Mouse (Mus musculus): ENCODE measurements around the gene Hnrnpr. TPM values are rescaled to one million over a fixed set of nuclear protein-coding genes. Genes with fewer than 3 reads are reported as not detected.

Hnrnpr gene
- total RNA-seq, 2 experiments from 2014 or later: 80.0 to 138 TPM

DNA sequence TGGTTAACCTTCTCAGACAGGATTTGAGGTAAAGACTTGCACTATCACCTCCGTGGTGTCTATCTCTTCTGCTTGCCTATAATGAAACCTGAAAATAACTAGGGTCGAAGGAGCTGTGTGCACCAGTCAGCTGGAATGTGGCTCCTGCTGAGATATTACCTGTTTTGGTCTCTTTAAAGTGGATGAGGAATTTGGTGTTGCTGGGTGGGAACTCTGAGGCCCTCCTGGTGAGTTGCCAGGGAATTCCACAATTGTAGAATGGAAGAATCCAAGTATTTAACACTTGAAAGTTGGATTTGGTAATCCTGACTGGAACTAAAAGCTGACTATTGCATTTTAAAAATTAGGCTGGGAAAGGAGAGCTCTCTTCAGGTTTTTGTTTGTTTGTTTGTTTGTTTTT lies 6.6 kb upstream of the Hnrnpr start:
- ATAC-seq (ENCODE audit: poor library complexity, severe bottlenecking): no peak

- no peak for ATAC-seq (ENCODE audit: poor library complexity, severe bottlenecking)
Measured at GRCm38 (mm10) chr4:136308355-136308754, 2.4 kb upstream of the Hnrnpr start.

DNA sequence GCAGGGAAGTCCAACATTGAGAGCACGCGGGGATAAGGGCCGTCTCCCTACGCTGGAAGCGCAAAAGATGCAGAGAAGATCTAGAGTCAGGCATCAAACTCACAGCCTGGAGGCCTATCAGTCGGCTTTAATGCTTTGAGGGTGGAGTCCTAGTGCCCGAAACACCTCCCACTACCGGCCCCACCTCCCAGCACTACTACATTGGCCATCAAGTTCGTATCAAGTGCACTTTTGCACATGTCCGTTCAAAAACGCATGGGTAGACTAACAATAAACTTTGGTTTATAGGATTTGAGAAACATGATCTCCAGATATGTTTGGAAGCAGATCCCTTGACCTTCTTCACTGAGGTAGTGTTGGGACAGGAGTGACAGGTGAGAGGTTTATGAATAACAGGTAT lies 962 bp upstream of the Hnrnpr start:
- peak; percentile 36; the same call in 1 of the 2 replicates for ATAC-seq (ENCODE audit: poor library complexity, severe bottlenecking)

- peak; percentile 20; the same call in 1 of the 2 replicates for ATAC-seq (ENCODE audit: poor library complexity, severe bottlenecking)
Measured at GRCm38 (mm10) chr4:136311042-136311999, 579 bp downstream of the Hnrnpr start.

DNA sequence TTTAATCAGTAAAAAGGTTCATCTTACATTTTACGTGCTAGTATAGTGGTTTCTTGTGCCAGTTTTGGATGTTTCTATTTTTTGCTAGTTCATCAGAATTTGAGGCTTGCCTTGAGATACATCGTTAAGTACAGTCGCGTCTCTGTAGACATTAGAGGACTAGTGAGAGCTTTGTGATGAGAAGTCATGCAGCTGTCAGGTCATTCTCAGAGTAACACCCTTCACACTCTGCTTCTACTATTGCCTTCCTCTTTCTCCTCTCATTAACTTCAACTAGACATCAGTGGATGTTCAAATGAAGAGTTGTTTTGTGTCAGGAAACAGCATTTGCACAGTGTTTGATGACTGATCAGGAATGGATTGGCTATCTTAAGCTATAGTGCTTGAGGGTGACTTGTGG lies 1.9 kb downstream of the Hnrnpr start:
- no peak for ATAC-seq (ENCODE audit: poor library complexity, severe bottlenecking)

- ATAC-seq (ENCODE audit: poor library complexity, severe bottlenecking): no peak
Measured at GRCm38 (mm10) chr4:136317667-136318066, 6.9 kb downstream of the Hnrnpr start.

DNA sequence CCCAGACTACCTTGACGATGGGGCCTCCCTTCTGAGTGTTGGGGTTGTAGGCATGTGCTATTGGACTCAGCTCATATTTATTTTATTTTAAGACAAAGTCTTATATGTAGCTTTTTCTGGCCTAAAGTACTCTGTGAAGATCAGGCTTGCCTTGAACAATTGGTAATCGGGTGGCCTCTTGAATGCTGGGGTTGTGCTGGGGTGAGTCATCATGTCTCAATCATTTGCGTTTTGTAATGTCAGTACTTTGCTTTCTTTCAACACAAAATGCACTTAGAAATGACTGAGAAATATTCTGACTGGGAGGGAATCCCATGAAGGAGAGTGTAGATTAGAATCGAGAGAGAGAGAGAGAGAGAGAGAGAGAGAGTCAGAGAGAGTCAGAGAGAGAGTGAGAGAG lies 9.3 kb downstream of the Hnrnpr start:
- no peak for ATAC-seq (ENCODE audit: poor library complexity, severe bottlenecking)

- ATAC-seq (ENCODE audit: poor library complexity, severe bottlenecking): no peak
Measured at GRCm38 (mm10) chr4:136324226-136324625, 13.5 kb downstream of the Hnrnpr start.

DNA sequence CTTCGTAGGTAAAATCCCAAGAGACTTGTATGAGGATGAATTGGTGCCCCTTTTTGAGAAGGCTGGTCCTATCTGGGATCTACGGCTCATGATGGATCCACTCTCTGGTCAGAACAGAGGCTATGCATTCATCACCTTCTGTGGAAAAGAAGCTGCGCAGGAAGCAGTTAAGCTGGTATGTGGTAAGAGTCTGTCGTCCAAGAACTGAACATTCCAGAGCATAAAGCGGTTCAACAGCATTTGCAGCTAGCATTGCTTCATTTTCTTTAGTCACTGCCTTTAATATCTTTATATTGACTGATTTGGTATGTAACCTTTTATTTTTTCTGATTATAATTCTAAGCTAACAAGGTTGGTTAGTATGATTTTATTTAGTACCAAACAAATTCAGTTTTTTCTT lies 16.5 kb downstream of the Hnrnpr start:
- ATAC-seq (ENCODE audit: poor library complexity, severe bottlenecking): no peak

DNA sequence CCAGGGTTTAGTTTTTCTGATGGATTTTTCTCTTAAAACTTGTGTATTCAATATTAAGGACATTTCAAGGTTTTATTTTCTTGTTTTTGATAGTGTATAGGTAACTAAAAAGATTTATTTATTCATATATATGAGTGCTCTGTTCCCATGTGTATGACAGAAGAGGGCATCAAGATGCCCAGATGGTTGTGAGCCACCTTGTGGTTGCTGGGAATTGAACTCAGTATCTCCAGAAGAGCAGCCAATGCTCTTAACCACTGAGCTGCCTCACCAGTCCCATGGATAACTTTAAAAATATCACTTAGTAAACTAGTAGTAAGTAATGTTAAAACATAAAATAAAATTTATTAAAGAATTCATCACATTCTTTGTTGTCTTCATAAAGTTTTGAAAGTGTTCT lies 17.4 kb downstream of the Hnrnpr start:
- ATAC-seq (ENCODE audit: poor library complexity, severe bottlenecking): no peak

- no peak for ATAC-seq (ENCODE audit: poor library complexity, severe bottlenecking)
Measured at GRCm38 (mm10) chr4:136331709-136332108, 21.0 kb downstream of the Hnrnpr start.

GRCm38 (mm10) chr4:136333191-136333590 lies 22.4 kb downstream of the Hnrnpr start:
- ATAC-seq (ENCODE audit: poor library complexity, severe bottlenecking): no peak

GRCm38 (mm10) chr4:136335065-136335464 lies 24.3 kb downstream of the Hnrnpr start:
- no peak for ATAC-seq (ENCODE audit: poor library complexity, severe bottlenecking)

DNA sequence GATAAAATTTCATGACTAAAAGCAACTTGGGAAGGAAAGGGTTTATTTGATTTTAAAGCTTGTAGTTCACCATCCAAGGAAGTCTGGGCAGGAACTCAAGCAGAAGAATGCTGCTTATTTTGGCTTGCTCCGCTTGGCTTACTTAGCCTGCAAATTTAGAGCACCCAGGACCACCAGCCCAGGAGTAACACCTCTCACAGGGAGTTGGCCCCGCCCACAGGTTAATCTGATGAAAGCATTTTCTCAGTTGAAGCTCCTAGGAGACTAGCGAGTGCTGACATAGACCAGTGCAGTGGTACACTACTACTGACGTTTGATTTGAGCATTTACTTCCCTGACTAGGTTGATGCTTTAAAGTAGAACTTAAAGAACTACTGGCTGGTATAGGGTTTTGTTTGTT lies 26.4 kb downstream of the Hnrnpr start:
- no peak for ATAC-seq (ENCODE audit: poor library complexity, severe bottlenecking)

- ATAC-seq (ENCODE audit: poor library complexity, severe bottlenecking): no peak
Measured at GRCm38 (mm10) chr4:136349616-136350015, 38.9 kb downstream of the Hnrnpr start.

DNA sequence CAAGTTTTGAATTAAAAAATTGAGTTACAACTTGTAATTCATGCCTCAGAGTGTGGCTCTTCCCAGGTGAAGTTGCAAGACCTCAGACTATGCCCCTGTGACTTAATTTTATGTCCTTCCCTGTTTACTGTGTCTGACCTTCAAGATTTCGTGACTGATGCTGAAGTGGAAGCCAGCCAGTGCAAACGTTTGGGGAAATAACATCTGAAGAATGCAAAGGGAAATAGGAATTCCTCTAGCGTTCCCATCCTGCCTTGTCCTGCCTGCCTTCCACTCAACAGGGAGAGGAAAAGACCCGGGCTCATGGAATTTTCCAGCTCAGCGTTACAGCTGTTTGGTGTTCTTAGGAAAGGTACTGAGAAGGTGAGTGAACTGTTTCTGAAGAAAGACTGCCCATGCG lies 46.3 kb downstream of the Hnrnpr start:
- ATAC-seq (ENCODE audit: poor library complexity, severe bottlenecking): no peak

DNA sequence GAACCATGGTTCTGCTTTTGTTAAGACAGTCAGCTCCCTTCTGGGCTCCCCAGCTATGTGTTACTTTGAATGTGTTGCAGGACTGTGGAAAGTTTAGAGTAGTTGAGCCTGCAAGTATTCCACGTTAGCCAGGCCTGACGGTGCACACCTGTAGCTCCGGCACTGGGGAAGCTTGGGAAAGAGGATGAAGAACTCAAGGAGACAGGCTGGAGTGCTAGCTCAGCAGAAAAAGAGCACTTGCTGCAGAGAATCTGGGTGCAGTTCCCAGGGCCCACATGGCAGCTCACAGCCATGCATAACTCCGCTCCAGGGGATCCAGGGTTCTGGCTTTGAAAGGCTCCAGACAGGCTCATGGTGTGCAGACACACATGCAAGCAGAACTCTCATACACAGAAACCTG lies 46.7 kb downstream of the Hnrnpr start:
- ATAC-seq (ENCODE audit: poor library complexity, severe bottlenecking): no peak

- no peak for ATAC-seq (ENCODE audit: poor library complexity, severe bottlenecking)
Measured at GRCm38 (mm10) chr4:136367856-136368255, 57.1 kb downstream of the Hnrnpr start.

DNA sequence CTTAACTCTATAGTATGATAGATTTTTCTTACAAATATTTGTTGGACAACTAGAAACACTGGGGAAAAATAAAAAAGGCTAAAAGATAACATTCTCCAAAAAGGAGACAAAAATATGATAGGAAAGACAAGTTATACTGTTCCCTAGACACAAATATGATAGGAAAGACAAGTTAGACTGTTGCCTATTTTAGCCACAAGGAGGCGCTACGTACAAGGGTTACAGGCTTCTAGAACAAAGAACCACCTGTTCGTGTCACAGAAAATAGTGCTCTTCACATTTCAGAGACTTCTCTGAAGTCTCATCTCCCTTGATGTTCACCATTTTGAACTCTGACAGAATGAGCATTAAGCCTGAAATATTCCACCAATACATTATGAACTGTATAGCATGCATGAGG lies 59.0 kb downstream of the Hnrnpr start:
- no peak for ATAC-seq (ENCODE audit: poor library complexity, severe bottlenecking)

DNA sequence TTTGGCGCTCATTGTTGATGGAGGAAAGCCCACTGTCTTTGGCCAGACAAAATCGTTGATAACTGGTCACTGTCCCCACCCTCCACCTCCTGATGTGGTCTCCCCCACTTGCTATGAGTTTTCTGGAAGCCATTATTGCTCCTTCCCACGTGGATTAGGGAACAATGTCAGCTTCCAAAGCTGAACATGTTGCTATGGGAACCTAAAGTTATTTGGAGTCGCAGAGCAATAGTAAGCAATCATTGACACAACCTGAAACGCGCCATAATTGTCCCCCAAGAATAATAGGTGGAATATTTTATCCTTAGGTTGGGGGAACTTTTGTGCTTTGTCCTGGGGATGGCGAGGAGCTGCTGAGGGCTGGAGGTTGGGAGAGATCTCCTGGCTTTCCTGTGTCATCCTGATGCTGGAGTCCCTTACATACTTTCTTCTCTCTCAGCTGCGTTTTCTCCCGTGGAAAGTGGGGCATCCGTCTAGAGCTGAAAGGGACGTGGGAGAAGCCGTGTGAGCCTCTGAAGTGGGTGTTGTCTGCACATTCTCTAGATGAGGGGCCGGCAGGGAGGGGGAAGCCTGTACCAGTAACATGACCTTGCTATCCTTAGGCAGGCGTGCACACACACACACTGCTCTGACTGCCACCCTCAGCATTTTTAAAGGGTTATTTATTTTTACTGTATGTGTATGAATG lies 62.9 kb downstream of the Hnrnpr start:
- ATAC-seq (ENCODE audit: poor library complexity, severe bottlenecking): no peak

GRCm38 (mm10) chr4:136377001-136377400 lies 66.3 kb downstream of the Hnrnpr start:
- ATAC-seq (ENCODE audit: poor library complexity, severe bottlenecking): no peak

- ATAC-seq (ENCODE audit: poor library complexity, severe bottlenecking): no peak
Measured at GRCm38 (mm10) chr4:136383052-136383451, 72.3 kb downstream of the Hnrnpr start.

Measured in megakaryocyte, adult 5-6 weeks (primary cell).